Mouse (Mus musculus): ENCODE measurements around the gene Gpr4. TPM values are rescaled to one million over a fixed set of nuclear protein-coding genes. Genes with fewer than 3 reads are reported as not detected.

Gpr4 gene
- polyA plus RNA-seq, 1 experiment: 21.6 TPM

DNA sequence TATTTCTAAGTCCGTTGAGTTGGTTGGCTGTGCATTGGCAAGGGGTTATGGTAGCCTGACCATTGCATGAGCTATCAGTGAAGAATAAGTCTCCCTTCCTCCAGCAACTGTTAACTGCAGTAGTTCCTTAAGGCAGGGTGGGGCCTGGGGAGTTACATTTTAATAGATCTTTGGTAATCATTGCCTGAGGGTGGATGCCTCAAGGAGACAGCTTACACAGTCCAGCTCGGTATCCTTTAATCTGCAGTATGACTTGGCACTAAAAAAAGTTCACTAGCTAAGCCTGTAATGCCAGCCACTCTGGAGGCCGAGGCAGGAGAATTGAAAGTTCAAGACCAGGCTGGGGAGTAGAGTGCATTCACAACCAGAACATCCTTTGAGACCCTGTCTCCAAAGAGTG is 19.5 kb downstream of the Gpr4 start:
- Histone ChIP-seq H3K4me1 (ENCODE audit: control insufficient read depth, insufficient read depth, low read length) (peaks cover 7% of the 10 kb centered on the region), H3K4me3 (replicated peaks; ENCODE audit: extremely low read depth, low read depth, low read length) (no peak overlapping the region)
- no peak for DNase-seq
- TF ChIP-seq CTCF (IDR thresholded peaks at IDR 0.05; ENCODE audit: insufficient read depth, low read length) (no peak), POLR2A (IDR thresholded peaks at IDR 0.05; ENCODE audit: borderline replicate concordance, extremely low read depth, low read depth, low read length) (no peak)
- 84% methylated on average over 3 of the region's 3 CpGs for WGBS

DNA sequence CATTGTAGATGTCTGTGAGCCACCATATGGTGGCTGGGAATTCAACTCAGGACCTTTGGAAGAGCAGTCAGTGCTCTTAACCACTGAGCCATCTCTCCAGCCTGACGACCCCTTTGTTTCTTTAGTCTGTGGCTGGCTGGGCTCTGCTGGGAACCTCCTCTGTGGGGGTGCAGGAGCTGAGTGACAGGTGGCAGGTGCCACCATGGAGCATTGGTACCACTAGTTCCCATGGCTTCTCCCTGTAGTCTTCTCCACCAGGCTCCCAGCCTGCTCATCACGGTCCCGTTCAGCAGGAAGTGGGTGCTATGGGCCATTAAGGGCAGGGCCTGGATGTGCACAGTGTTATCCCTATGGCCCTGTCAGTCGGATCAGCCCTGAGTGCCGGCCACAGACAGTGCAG is 22.3 kb downstream of the Gpr4 start:
- WGBS: 62% methylated on average over 5 of the region's 5 CpGs

DNA sequence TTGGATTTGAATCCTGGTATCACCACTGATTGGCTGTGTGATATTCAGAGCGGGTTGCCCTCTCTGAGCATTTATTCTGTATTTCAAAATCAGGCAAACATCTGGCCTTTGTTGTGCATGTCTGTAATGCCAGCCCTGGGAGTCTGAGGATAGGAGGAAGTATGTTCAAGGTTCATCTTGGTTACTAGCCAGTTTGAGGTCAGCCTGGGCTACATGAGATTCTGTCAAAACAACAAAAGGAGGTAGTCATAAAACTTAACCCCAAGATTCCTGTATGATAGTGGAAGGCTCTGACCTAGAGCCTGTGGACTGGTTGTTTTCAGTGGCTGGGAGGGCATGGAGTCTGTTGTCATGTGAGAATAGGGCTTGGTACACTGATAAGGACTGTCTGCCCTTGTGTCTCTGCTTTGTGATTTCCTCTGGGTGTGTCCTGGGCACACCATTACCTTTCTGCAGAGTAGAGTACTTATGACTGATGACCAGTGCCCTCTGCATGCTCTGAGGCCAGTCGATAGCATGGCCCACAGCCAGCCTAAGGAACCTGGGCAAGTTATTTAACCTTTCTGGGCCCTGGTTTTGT is 22.8 kb downstream of the Gpr4 start:
- WGBS: 69% methylated on average over 2 of the region's 2 CpGs
- H3K4me3 ChIP-seq (replicated peaks; ENCODE audit: extremely low read depth, low read depth, low read length): no peak overlapping the region
- peaks cover 6% of the 10 kb centered on the region for H3K4me1 ChIP-seq (ENCODE audit: control insufficient read depth, insufficient read depth, low read length)
- no peak for TF ChIP-seq POLR2A (IDR thresholded peaks at IDR 0.05; ENCODE audit: borderline replicate concordance, extremely low read depth, low read depth, low read length)
- no peak for TF ChIP-seq CTCF (IDR thresholded peaks at IDR 0.05; ENCODE audit: insufficient read depth, low read length)
- no peak for DNase-seq

More for the DNA sequence above, 22.3 kb downstream of the Gpr4 start:
- Histone ChIP-seq H3K4me3 (replicated peaks; ENCODE audit: extremely low read depth, low read depth, low read length) (no peak overlapping the region), H3K4me1 (ENCODE audit: control insufficient read depth, insufficient read depth, low read length) (peaks cover 3% of the 10 kb centered on the region)
- no peak for DNase-seq
- no peak for TF ChIP-seq CTCF (IDR thresholded peaks at IDR 0.05; ENCODE audit: insufficient read depth, low read length)
- TF ChIP-seq POLR2A (IDR thresholded peaks at IDR 0.05; ENCODE audit: borderline replicate concordance, extremely low read depth, low read depth, low read length): no peak

DNA sequence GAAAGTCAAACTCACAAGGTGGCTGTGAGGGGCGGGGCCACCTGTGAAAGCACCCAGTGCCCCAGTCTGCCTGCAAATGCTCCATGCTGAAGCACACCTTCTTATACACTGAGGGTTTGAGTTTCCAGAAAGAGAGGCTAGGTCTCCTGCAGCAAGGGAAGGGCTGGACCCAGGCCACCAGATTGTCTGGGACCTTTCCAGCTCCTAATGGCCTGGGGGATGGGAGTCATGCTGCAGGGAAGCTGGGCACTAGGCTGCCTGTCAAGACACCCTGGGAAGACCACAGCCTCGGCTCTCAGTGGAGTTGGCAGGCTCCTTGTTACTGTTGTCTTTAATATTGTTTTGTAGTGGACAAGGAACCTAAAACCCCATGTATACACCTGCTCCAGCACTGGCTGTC is 24.1 kb downstream of the Gpr4 start:
- H3K4me1 ChIP-seq (ENCODE audit: control insufficient read depth, insufficient read depth, low read length): peaks cover 6% of the 10 kb centered on the region
- WGBS: 69% methylated on average over 2 of the region's 2 CpGs
- DNase-seq: no peak
- no peak overlapping the region for H3K4me3 ChIP-seq (replicated peaks; ENCODE audit: extremely low read depth, low read depth, low read length)
- TF ChIP-seq POLR2A (IDR thresholded peaks at IDR 0.05; ENCODE audit: borderline replicate concordance, extremely low read depth, low read depth, low read length) (no peak), CTCF (IDR thresholded peaks at IDR 0.05; ENCODE audit: insufficient read depth, low read length) (no peak)

DNA sequence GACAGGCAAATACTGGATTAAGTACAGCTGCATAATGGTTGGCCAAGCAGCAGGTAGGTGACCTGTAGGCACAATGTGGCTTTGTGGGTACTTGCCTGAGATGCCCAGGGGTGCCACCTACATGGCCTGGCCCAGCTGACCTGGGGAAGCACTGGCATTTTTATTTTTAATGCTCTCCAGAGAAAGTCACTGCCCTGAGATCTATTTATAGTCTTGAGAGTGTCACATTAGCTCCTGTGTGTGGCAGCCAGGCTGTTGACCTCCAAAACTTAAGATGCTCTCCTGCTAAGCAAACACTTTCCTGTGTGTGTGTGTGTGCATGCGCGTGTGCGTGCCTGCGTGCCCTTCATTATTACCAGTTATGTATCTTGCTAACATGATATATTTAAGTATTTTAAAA is 26.0 kb downstream of the Gpr4 start:
- TF ChIP-seq POLR2A (IDR thresholded peaks at IDR 0.05; ENCODE audit: borderline replicate concordance, extremely low read depth, low read depth, low read length) (no peak), CTCF (IDR thresholded peaks at IDR 0.05; ENCODE audit: insufficient read depth, low read length) (no peak)
- Histone ChIP-seq H3K4me1 (ENCODE audit: control insufficient read depth, insufficient read depth, low read length) (peaks cover 6% of the 10 kb centered on the region), H3K4me3 (replicated peaks; ENCODE audit: extremely low read depth, low read depth, low read length) (no peak overlapping the region)
- 62% methylated on average over 4 of the region's 4 CpGs for WGBS
- peak; percentile 31 for DNase-seq

DNA sequence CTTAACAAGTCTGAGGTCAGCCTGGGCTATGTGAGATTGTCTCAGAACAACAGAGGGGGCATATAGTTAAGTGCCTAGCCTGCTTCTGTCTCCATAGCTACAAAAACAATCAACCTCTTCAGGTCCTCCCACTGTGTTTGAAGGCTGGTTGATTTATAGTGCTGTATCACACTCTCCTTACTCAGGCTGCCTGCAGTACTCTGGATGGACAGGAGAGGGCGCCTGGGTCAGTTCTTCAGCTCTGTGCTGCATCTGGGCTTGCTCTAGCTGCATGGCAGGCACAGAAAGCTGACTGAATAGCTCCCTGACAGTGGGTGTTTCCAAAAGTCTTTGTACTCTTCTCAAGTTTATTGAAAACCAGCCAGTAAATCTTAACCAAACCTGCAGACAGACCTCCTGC is 27.1 kb downstream of the Gpr4 start:
- peak; percentile 88 for DNase-seq

DNA sequence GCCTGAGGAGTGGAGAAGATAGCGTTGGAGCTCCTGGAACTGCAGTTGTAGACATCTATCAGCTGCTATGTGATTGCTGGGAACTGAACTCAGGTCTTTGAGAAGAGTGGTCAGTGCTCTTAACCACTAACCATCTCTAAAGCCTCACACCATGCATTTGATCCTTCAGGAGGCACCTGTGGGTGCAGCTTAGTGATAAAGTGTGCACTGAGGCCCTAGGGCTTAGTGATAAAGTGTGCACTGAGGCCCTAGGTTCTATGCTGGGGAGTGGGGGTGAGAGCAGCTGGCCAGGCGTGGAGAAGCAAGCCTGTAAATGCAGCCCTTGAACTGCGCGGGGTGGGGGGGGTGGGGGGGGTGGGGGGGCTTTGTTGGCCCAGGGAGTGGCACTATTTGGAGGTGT is 27.6 kb downstream of the Gpr4 start:
- WGBS: 68% methylated on average over 4 of the region's 4 CpGs
- TF ChIP-seq POLR2A (IDR thresholded peaks at IDR 0.05; ENCODE audit: borderline replicate concordance, extremely low read depth, low read depth, low read length) (no peak), CTCF (IDR thresholded peaks at IDR 0.05; ENCODE audit: insufficient read depth, low read length) (no peak)
- peaks cover 6% of the 10 kb centered on the region for H3K4me1 ChIP-seq (ENCODE audit: control insufficient read depth, insufficient read depth, low read length)
- no peak for DNase-seq
- no peak overlapping the region for H3K4me3 ChIP-seq (replicated peaks; ENCODE audit: extremely low read depth, low read depth, low read length)

More for the DNA sequence above, 27.1 kb downstream of the Gpr4 start:
- H3K4me1 ChIP-seq (ENCODE audit: control insufficient read depth, insufficient read depth, low read length): peaks cover 6% of the 10 kb centered on the region
- WGBS: 0% methylated on average over 1 of the region's 1 CpGs
- TF ChIP-seq CTCF (IDR thresholded peaks at IDR 0.05; ENCODE audit: insufficient read depth, low read length): peak; percentile 98
- no peak for TF ChIP-seq POLR2A (IDR thresholded peaks at IDR 0.05; ENCODE audit: borderline replicate concordance, extremely low read depth, low read depth, low read length)
- no peak overlapping the region for H3K4me3 ChIP-seq (replicated peaks; ENCODE audit: extremely low read depth, low read depth, low read length)

DNA sequence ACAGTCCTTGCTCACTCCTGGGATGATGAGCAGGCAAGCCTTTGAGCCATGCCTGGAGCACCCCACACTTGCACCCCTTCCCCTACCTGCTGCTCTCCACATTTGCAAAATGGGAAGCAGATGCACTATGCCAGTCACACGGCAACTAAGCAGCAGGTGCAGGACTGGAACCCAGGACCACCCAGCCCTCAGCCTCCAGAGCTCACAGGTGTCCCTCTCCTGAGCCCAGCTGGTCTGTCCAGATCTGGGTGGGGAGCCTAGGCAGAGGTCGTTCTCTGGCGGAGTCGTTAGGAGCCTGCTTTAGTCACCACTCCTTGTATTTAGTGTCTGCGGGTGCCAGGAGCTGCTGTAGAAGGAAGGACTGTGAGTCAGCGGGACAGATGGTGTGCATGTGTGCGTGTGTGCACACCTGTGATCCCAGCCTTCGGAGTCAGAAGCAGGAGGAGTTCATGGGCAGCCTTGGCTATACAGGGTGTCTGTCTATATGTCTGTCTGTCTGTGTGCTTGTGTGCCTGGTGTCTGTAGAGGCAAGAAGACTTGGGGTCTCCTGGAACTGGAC is 28.6 kb downstream of the Gpr4 start:
- TF ChIP-seq CTCF (IDR thresholded peaks at IDR 0.05; ENCODE audit: insufficient read depth, low read length) (no peak), POLR2A (IDR thresholded peaks at IDR 0.05; ENCODE audit: borderline replicate concordance, extremely low read depth, low read depth, low read length) (no peak)
- 82% methylated on average over 8 of the region's 8 CpGs for WGBS
- no peak for DNase-seq
- peaks cover 6% of the 10 kb centered on the region for H3K4me1 ChIP-seq (ENCODE audit: control insufficient read depth, insufficient read depth, low read length)
- H3K4me3 ChIP-seq (replicated peaks; ENCODE audit: extremely low read depth, low read depth, low read length): no peak overlapping the region

DNA sequence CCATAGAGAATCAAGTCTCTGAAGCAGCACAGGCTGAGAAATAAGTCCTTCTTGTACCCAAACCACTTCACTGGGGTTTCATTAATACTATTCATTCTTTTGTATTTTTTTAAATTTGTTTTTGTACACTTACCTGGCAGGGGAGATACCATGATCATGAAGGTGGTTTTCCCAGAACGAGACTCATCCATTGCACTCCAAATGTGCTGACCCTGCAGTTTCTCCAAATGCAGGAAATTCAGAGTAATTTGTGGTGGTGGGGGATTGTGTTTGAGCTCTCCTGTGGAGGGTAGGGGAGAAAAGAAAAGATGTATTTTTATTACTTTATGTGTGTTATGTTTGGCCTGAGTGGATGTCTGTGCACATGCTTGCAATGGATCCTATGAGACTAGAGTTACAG is 29.7 kb downstream of the Gpr4 start:
- WGBS: 88% methylated on average over 1 of the region's 1 CpGs
- DNase-seq: no peak
- Histone ChIP-seq H3K4me3 (replicated peaks; ENCODE audit: extremely low read depth, low read depth, low read length) (no peak overlapping the region), H3K4me1 (ENCODE audit: control insufficient read depth, insufficient read depth, low read length) (peaks cover 6% of the 10 kb centered on the region)
- TF ChIP-seq CTCF (IDR thresholded peaks at IDR 0.05; ENCODE audit: insufficient read depth, low read length) (no peak), POLR2A (IDR thresholded peaks at IDR 0.05; ENCODE audit: borderline replicate concordance, extremely low read depth, low read depth, low read length) (no peak)

DNA sequence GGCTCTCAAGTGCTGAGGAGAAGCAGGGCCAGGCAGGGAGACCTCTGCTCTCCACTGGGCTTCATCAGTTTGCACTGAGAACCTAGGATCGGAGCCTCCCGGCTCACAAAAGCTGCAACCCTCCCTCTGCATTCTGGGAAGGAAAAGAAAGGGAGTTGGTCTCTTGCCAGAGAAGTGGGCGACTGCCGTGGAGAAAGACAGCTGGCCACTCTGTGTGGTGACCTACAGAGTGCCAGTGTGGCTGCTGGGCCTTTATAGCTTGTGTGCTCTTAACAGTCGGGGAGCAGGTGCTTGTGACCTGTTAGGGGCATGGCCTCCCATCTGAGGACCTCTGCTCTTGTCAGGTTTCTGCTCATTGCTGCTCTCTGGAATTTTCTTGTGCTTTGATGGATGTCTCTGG is 31.5 kb downstream of the Gpr4 start:
- TF ChIP-seq CTCF (IDR thresholded peaks at IDR 0.05; ENCODE audit: insufficient read depth, low read length): no peak
- no peak for TF ChIP-seq POLR2A (IDR thresholded peaks at IDR 0.05; ENCODE audit: borderline replicate concordance, extremely low read depth, low read depth, low read length)
- DNase-seq: no peak
- H3K4me1 ChIP-seq (ENCODE audit: control insufficient read depth, insufficient read depth, low read length): peaks cover 6% of the 10 kb centered on the region
- no peak overlapping the region for H3K4me3 ChIP-seq (replicated peaks; ENCODE audit: extremely low read depth, low read depth, low read length)
- 55% methylated on average over 5 of the region's 5 CpGs for WGBS

All from lung, adult 2 months (tissue).